Mouse (Mus musculus) intestine, embryonic 16.5 days (tissue): Measurements from ENCODE around the gene Mrpl46. TPM values are rescaled to one million over a fixed set of nuclear protein-coding genes. Genes with fewer than 3 reads are reported as not detected.

Experiments used
- ATAC-seq: fragments of 200-750 bp; cut with Nextera tagmentation; 2 replicates; pipeline ENCODE4 v1.8.0; 2017; ENCODE audit warnings: moderate TSS enrichment, moderate library complexity
- H3K27ac ChIP-seq: fragments of 300-500 bp; sonication (generic); 2 replicates; pipeline ENCODE4 v1.5.1; 2014; ENCODE audit warnings: mild to moderate bottlenecking, low read length
- H3K27me3 ChIP-seq: fragments of 300-500 bp; sonication (generic); replicated peaks from 2 replicates; pipeline ENCODE4 v1.6.1; 2014; ENCODE audit warnings: low read length, control low read depth, mixed read lengths; ENCODE audit not compliant: control insufficient read depth, insufficient read depth
- H3K36me3 ChIP-seq: fragments of 300-500 bp; sonication (generic); 2 replicates; pipeline ENCODE4 v1.6.1; 2014; ENCODE audit warnings: low read length, control low read depth; ENCODE audit not compliant: control insufficient read depth, insufficient read depth
- H3K4me1 ChIP-seq: fragments of 300-500 bp; sonication (generic); 2 replicates; pipeline ENCODE4 v1.6.1; 2014; ENCODE audit warnings: low read length, control low read depth, mixed read lengths; ENCODE audit not compliant: control insufficient read depth, insufficient read depth
- H3K4me2 ChIP-seq: fragments of 300-500 bp; sonication (generic); 2 replicates; pipeline ENCODE4 v1.6.1; 2014; ENCODE audit warnings: low read depth, low read length, control low read depth
- H3K4me3 ChIP-seq: fragments of 300-500 bp; sonication (generic); 2 replicates; pipeline ENCODE4 v1.5.1; 2014; ENCODE audit warnings: mild to moderate bottlenecking, low read length
- H3K9ac ChIP-seq: fragments of 300-500 bp; sonication (generic); 2 replicates; pipeline ENCODE4 v1.6.1; 2014; ENCODE audit warnings: low read depth, low read length
- H3K9me3 ChIP-seq: fragments of 300-500 bp; sonication (generic); 2 replicates; pipeline ENCODE4 v1.6.1; 2016; ENCODE audit warnings: low read length, control low read depth; ENCODE audit not compliant: control insufficient read depth
- WGBS: fragments of 180-500 bp; shearing (Covaris S2); extraction: QIAGEN DNeasy Blood & Tissue Kit; methylation state at CpG from one replicate; pipeline ENCODE4 v1.1.7; 2014; 5-methylcytosine and 5-hydroxymethylcytosine counted together
- polyA plus RNA-seq: library from polyadenylated mRNA; unstranded; fragments of >200 nt; fragmentation: Nextera tagmentation; extraction: Ambion mirVana; gene quantifications from 2 replicates; pipeline ENCODE4 v1.2.1, GENCODE M21; 2015

Mrpl46 gene
- polyA plus RNA-seq, 1 experiment from 2014 or later: 90.5 TPM

- no peak overlapping the region for H3K27ac ChIP-seq
- H3K4me1 ChIP-seq: no peaks in the 10 kb centered on the region
- H3K4me3 ChIP-seq: no peak overlapping the region
- no peak for ATAC-seq
- H3K9ac ChIP-seq: no peak overlapping the region
- no peaks in the 10 kb centered on the region for H3K9me3 ChIP-seq
- WGBS: 86% methylated on average over 4 of the region's 4 CpGs
- no peaks in the 10 kb centered on the region for H3K27me3 ChIP-seq
- no peak overlapping the region for H3K4me2 ChIP-seq
- no peaks in the 10 kb centered on the region for H3K36me3 ChIP-seq
These were observed 30.4 kb downstream of the Mrpl46 start for GRCm38 (mm10) chr7:78752961-78753360.

GRCm38 (mm10) chr7:78743731-78744385 lies 39.5 kb downstream of the Mrpl46 start:
- H3K36me3 ChIP-seq: no peaks in the 10 kb centered on the region
- no peak overlapping the region for H3K27ac ChIP-seq
- H3K9me3 ChIP-seq: no peaks in the 10 kb centered on the region
- H3K4me1 ChIP-seq: no peaks in the 10 kb centered on the region
- no peaks in the 10 kb centered on the region for H3K27me3 ChIP-seq
- no peak overlapping the region for H3K4me3 ChIP-seq
- WGBS: 60% methylated on average over 5 of the region's 5 CpGs
- ATAC-seq: no peak
- H3K9ac ChIP-seq: no peak overlapping the region
- no peak overlapping the region for H3K4me2 ChIP-seq

- H3K4me1 ChIP-seq: no peaks in the 10 kb centered on the region
- no peak overlapping the region for H3K9ac ChIP-seq
- H3K4me2 ChIP-seq: no peak overlapping the region
- no peak for ATAC-seq
- no peaks in the 10 kb centered on the region for H3K36me3 ChIP-seq
- H3K27me3 ChIP-seq: no peaks in the 10 kb centered on the region
- no peaks in the 10 kb centered on the region for H3K9me3 ChIP-seq
- no peak overlapping the region for H3K27ac ChIP-seq
- 82% methylated on average over 8 of the region's 8 CpGs for WGBS
- H3K4me3 ChIP-seq: no peak overlapping the region
These were observed 43.9 kb downstream of the Mrpl46 start for GRCm38 (mm10) chr7:78739351-78740000.

- no peaks in the 10 kb centered on the region for H3K4me1 ChIP-seq
- 77% methylated on average over 5 of the region's 5 CpGs for whole genome bisulfite sequencing
- ATAC-seq: no peak
- no peak within 1 kb of the TSS for H3K4me3 ChIP-seq
- no peaks in the 10 kb centered on the region for H3K9me3 ChIP-seq
- no peak within 1 kb of the TSS for H3K27ac ChIP-seq
- H3K27me3 ChIP-seq: no peaks in the 10 kb centered on the region
- H3K4me2 ChIP-seq: no peak within 1 kb of the TSS
- H3K36me3 ChIP-seq: no peaks in the 10 kb centered on the region
- no peak within 1 kb of the TSS for H3K9ac ChIP-seq
These were observed 45.6 kb downstream of the Mrpl46 start, which contains the start of gene Ntrk3 for GRCm38 (mm10) chr7:78737614-78738210. TSS of gene Ntrk3 (minus strand) at chr7:78738012.

GRCm38 (mm10) chr7:78737196-78737595 lies 46.1 kb downstream of the Mrpl46 start:
- Histone ChIP-seq H3K36me3 (no peaks in the 10 kb centered on the region), H3K4me2 (no peak overlapping the region), H3K4me3 (no peak overlapping the region), H3K27me3 (no peaks in the 10 kb centered on the region), H3K27ac (no peak overlapping the region), H3K4me1 (no peaks in the 10 kb centered on the region), H3K9me3 (no peaks in the 10 kb centered on the region), H3K9ac (no peak overlapping the region)
- ATAC-seq: no peak
- 90% methylated on average over 6 of the region's 6 CpGs for WGBS

GRCm38 (mm10) chr7:78731391-78731790 lies 51.9 kb downstream of the Mrpl46 start:
- no peak overlapping the region for H3K4me2 ChIP-seq
- no peaks in the 10 kb centered on the region for H3K9me3 ChIP-seq
- H3K36me3 ChIP-seq: no peaks in the 10 kb centered on the region
- H3K27ac ChIP-seq: no peak overlapping the region
- H3K4me3 ChIP-seq: no peak overlapping the region
- H3K9ac ChIP-seq: no peak overlapping the region
- H3K4me1 ChIP-seq: no peaks in the 10 kb centered on the region
- H3K27me3 ChIP-seq: no peaks in the 10 kb centered on the region
- no peak for ATAC-seq
- WGBS: 65% methylated on average over 8 of the region's 8 CpGs

Other genes starting within 250 kb of the Mrpl46 start
- gene Ntrk3, start 45.5 kb downstream of the Mrpl46 start, polyA plus RNA-seq: 2.1 and 3.2 TPM in 2 replicates
- gene Mrps11, start 412 bp downstream of the Mrpl46 start, polyA plus RNA-seq: 57.1 and 66.9 TPM in 2 replicates
- 11.9 and 15.2 TPM in 2 replicates for gene Det1, start 63.7 kb upstream of the Mrpl46 start, polyA plus RNA-seq
- 29.9 and 33.5 TPM in 2 replicates for gene Aen, start 112.3 kb upstream of the Mrpl46 start, polyA plus RNA-seq
- gene Isg20, start 129.9 kb upstream of the Mrpl46 start, polyA plus RNA-seq: 4.3 and 6.8 TPM in 2 replicates